Mouse (Mus musculus) embryonic fibroblast, embryonic 13.5 days (primary cell): Measurements from ENCODE around the gene Usp20.

Experiments used
- CTCF ChIP-seq: IDR thresholded peaks from 2 replicates; pipeline ENCODE4 v1.5.1; 2011; ENCODE audit warnings: mild to moderate bottlenecking, control low read depth, low read length, moderate library complexity, borderline replicate concordance; ENCODE audit not compliant: insufficient read depth
- POLR2A ChIP-seq: IDR thresholded peaks from 2 replicates; pipeline ENCODE4 v1.6.1; 2011; ENCODE audit warnings: low read depth, mild to moderate bottlenecking, control low read depth, low read length, moderate library complexity

DNA sequence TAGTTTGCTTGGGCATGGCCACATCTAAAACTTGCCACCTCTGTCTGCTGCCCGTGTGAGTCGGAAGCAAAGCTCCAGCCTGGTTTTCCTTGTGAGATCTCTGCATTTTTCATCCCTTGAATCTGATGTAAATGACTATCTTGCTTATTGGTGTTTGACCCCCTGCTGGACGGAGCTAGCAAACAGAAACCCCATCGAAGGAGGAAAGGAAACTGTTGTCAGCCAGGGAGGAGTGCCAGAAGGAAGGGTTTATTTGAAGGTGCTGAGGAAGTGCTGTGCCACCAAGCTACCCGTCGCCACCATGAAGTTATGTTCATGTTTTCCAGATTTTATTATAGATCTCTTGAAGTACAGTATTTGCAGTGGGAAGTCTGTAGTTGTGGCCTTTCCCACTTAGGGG, 27.3 kb upstream of the Usp20 start:
- TF ChIP-seq POLR2A (no peak), CTCF (no peak)
